Mouse (Mus musculus): ENCODE measurements around the gene Cuedc2.

Gene Cuedc2

GRCm38 (mm10) chr19:46306751-46307289, 31.7 kb downstream of the Cuedc2 start:
- DNase-seq, result peak in 1 of 2 experiments; percentile 0

GRCm38 (mm10) chr19:46306268-46306610, 32.3 kb downstream of the Cuedc2 start:
- peak in 1 of 2 experiments; percentile 0 for DNase-seq

- peak in 1 of 2 experiments; percentile 53 for DNase-seq
These were observed 32.9 kb downstream of the Cuedc2 start for GRCm38 (mm10) chr19:46305432-46306267.

GRCm38 (mm10) chr19:46304908-46305333, 33.6 kb downstream of the Cuedc2 start:
- no peak for DNase-seq

DNA sequence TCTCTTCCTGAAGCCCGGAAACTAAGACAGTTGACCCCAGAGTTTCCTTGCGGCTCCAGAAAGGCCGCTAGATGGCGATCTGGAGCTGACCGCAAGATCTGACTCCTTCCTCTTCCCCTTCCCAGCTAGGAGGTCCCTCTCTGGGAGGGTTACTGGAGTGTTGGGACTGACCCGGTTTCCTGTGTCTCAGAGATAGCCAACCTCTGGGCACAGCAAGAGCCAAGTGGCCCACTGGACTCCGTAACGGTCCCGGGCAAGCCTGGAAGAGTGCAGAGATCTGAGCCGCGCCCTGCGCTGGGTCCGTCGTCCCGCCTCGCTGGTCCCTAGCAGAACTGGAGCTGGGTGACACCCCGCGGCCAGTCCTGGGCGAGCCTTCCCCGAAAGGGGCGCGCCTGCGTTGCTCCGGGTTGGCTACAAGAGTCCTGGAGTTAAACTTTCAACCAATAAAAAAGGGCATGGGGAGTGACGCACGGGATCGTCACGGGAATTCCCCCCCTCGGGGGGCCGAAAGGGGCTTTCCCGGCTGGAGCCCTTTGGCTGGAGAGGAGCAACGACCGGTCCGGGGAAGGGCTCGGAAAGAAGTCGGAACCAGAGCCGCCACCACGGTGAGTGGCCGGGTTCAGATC, 34.2 kb downstream of the Cuedc2 start, which contains the start of gene Nfkb2:
Nfkb2 (plus strand) TSS at position 105 of the 626 bp plus-strand sequence.
- peak; percentile 89 to 90 for DNase-seq

DNA sequence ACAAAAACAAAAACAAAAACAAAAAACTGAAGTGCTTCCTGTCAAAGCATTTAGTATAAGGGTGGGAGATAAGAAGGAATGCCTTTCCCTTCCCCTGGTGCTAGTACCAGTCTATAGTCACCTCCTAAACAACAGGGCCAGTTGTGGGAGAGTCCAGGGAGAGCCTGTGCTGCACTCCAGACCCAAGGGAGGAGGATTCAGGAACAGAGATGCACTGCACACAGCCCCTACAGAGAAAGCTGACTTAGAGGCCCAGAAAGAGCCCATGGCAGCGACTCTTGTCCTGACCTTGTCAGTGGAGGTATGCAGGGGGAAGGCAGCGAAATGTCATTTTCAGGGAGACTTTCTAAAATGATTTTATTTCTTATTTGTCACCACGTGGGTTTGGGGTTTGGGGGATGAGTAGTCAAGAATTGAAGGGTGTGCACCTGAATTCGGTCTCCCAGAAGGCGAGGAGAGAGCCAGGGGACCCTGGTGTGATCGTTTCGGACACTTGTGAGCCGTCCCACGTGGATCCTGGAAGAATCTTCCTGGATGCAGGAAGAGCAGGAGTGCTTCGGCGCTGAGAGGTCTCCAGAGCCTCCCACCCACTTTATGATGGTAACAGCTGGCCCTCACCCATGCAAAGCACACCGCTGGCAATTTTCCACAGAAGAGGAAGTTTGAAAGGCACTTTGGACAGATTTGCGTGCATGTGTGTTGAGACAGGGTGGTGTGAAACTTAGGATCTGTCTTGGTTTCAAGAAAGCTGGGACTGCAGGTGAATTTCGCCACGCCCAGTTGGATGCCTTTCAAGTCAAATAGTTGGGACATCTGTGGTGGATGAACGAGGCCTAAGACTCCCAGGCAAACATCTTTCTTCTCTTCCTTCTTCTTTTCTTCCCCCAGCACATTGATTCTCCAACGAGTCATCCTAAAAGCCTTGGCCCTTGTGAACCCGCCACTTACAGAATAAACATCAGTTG, 35.0 kb downstream of the Cuedc2 start:
- no peak for DNase-seq

DNA sequence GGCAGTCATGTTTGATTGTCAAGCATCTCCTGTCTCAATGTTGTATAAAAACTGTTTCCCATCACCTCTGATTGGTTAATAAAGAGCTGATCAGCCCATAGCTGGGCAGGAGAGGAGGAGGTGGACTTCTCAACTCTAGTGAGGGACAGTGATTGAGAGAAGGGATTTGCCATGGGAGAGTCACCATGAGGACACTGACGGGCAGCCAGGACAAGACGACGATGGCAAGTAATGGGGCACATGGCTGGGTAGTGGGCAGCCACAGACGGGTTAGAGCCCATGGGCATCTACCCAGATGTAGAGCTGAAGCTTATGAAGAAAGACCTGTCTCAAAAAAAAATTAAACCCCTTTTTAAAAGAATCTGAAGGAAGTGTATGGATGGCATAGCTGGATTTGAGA, 36.0 kb downstream of the Cuedc2 start:
- DNase-seq, result no peak

GRCm38 (mm10) chr19:46300294-46301045, 38.0 kb downstream of the Cuedc2 start:
- no peak for DNase-seq

GRCm38 (mm10) chr19:46296938-46297337, 41.6 kb downstream of the Cuedc2 start:
- no peak for DNase-seq

- no peak for DNase-seq
These were observed 47.9 kb downstream of the Cuedc2 start for GRCm38 (mm10) chr19:46290535-46291105.

- no peak for DNase-seq
These were observed 50.9 kb downstream of the Cuedc2 start for GRCm38 (mm10) chr19:46287566-46287965.

GRCm38 (mm10) chr19:46286926-46287325, 51.6 kb downstream of the Cuedc2 start:
- no peak for DNase-seq

DNA sequence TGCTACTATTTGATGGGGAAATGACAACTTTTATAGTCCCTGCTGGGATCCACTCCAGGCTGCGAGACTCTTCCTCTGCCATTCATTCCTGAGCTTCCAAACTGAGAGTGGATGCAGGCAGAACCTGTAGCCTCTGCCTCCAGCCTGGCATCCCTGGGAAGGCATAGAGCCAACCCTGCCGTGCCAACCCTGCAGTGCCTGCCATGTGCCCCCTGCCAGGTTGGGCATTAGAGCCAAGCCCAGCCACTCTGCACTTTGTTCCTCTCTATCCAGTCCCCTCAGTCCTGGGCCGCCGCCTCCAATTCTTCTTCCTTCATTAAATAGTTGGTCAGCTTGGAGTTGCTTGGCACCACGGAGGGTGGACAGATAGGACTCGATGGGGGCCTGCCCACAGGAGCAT, 52.5 kb downstream of the Cuedc2 start:
- peak; percentile 89 to 94 for DNase-seq

DNA sequence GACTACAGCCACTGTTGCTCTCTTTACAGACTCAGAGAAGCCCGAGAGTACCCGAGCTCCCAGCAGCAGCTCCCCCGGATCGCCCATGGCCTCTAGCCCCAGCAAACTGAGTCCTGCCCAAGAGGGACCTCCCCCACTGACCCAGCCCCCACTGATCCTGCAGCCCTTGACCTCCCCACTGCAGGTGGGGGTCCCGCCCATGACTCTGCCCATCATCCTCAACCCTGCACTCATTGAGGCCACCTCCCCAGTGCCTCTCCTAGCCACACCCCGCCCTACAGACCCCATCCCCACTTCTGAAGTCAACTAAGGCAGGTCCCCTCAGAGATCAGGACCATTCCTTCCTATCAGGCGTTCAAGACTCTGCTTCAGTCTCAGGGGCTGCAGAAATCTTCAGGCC, 52.9 kb downstream of the Cuedc2 start:
- peak in 1 of 2 experiments; percentile 18 for DNase-seq

GRCm38 (mm10) chr19:46284686-46285085, 53.8 kb downstream of the Cuedc2 start:
- DNase-seq, result peak; percentile 42 to 55

- DNase-seq, result no peak
These were observed 56.2 kb downstream of the Cuedc2 start for GRCm38 (mm10) chr19:46282081-46282849.
